Mouse (Mus musculus) intestine, postnatal 0 days (tissue): ENCODE results near the gene Cyld. TPM values are rescaled to one million over a fixed set of nuclear protein-coding genes. Genes with fewer than 3 reads are reported as not detected.
A peak's percentile ranks its signal among the peaks of the same experiment; 100 is the strongest.

Experiments
- ATAC-seq: fragments of 200-750 bp; cut with Nextera tagmentation; 2 replicates; pipeline ENCODE4 v1.8.0; 2017; ENCODE audit warnings: mild to moderate bottlenecking, moderate TSS enrichment, moderate library complexity
- H3K27ac ChIP-seq: fragments of 300-500 bp; sonication (generic); 2 replicates; pipeline ENCODE4 v1.5.1; 2014; ENCODE audit warnings: mild to moderate bottlenecking, low read depth, low read length, moderate library complexity
- H3K27me3 ChIP-seq: fragments of 300-500 bp; sonication (generic); replicated peaks from 2 replicates; pipeline ENCODE4 v1.6.1; 2014; ENCODE audit warnings: low read length, mixed read lengths; ENCODE audit not compliant: control insufficient read depth, insufficient read depth
- H3K36me3 ChIP-seq: fragments of 300-500 bp; sonication (generic); 2 replicates; pipeline ENCODE4 v1.6.1; 2014; ENCODE audit warnings: mild to moderate bottlenecking, moderate library complexity; ENCODE audit not compliant: control insufficient read depth, insufficient read depth
- H3K4me1 ChIP-seq: fragments of 300-500 bp; sonication (generic); replicated peaks from 2 replicates; pipeline ENCODE4 v1.6.1; 2014; ENCODE audit warnings: antibody characterized with exemption, low read length, mixed read lengths; ENCODE audit not compliant: control insufficient read depth, insufficient read depth
- H3K4me2 ChIP-seq: fragments of 300-500 bp; sonication (generic); replicated peaks from 2 replicates; pipeline ENCODE4 v1.6.1; 2014; ENCODE audit warnings: low read depth, mild to moderate bottlenecking, moderate library complexity
- H3K4me3 ChIP-seq: fragments of 300-500 bp; sonication (generic); 2 replicates; pipeline ENCODE4 v1.5.1; 2014; ENCODE audit warnings: low read depth, low read length
- H3K9ac ChIP-seq: fragments of 300-500 bp; sonication (generic); 2 replicates; pipeline ENCODE4 v1.6.1; 2014; ENCODE audit warnings: mild to moderate bottlenecking, low read depth, low read length
- H3K9me3 ChIP-seq: fragments of 300-500 bp; sonication (generic); 2 replicates; pipeline ENCODE4 v1.6.1; 2016; ENCODE audit warnings: mixed run types; ENCODE audit not compliant: control insufficient read depth
- CTCF ChIP-seq: sonication (generic); IDR thresholded peaks from 2 replicates; pipeline ENCODE4 v1.5.1; 2016; ENCODE audit warnings: low read depth, mild to moderate bottlenecking, control low read depth, antibody characterized with exemption, moderate library complexity
- WGBS: fragments of 180-500 bp; shearing (Covaris S2); extraction: QIAGEN DNeasy Blood & Tissue Kit; methylation state at CpG from one replicate; pipeline ENCODE4 v1.1.7; 2014; 5-methylcytosine and 5-hydroxymethylcytosine counted together
- polyA plus RNA-seq: library from polyadenylated mRNA; unstranded; fragments of >200 nt; fragmentation: Nextera tagmentation; extraction: Ambion mirVana; gene quantifications from 2 replicates; pipeline ENCODE4 v1.2.1, GENCODE M21; 2015

Cyld gene
- polyA plus RNA-seq, 1 experiment from 2014 or later, result 9.3 TPM

DNA sequence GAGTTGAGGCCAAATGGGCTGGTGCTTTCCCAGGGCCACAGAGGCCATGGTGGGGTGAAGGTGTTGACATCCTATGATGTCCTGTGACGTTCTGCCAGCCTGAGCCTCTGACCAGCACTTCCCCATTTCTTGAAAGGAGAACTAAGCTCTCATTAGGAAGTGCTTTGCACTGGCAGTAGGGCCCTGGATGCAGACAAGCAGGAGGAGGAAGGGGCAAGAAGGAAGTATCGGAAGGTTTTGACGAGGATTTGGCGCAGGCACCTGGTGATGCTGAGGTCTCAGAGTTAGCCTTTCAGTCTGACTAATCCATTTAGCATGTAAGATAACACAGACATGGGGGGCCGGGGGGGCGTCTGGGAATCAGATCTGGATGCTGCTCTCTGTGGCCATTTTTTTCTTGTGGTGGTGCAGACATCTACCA is 34.4 kb upstream of the Cyld start:
- H3K27ac ChIP-seq, result no peak overlapping the region
- TF ChIP-seq CTCF, result no peak
- no peak for ATAC-seq
- no peaks in the 10 kb centered on the region for H3K4me1 ChIP-seq
- WGBS, result 78% methylated on average over 6 of the region's 6 CpGs
- H3K9me3 ChIP-seq, result no peaks in the 10 kb centered on the region
- no peak overlapping the region for H3K4me2 ChIP-seq
- H3K27me3 ChIP-seq, result no peaks in the 10 kb centered on the region
- H3K4me3 ChIP-seq, result no peak overlapping the region
- H3K36me3 ChIP-seq, result no peaks in the 10 kb centered on the region
- no peak overlapping the region for H3K9ac ChIP-seq

DNA sequence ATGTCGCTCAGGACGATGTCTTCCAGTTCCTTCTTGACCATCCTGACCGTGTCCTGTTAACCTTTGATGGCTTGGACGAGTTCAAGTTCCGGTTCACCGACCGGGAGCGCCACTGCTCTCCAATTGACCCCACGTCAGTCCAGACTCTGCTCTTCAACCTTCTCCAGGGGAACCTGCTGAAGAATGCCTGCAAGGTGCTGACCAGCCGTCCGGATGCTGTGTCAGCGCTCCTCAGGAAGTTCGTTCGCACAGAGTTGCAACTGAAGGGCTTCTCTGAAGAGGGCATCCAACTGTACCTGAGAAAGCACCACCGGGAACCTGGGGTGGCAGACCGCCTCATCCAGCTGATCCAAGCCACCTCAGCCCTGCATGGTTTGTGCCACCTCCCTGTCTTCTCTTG is 32.7 kb upstream of the Cyld start:
- Histone ChIP-seq H3K36me3 (no peaks in the 10 kb centered on the region), H3K4me1 (no peaks in the 10 kb centered on the region), H3K27me3 (no peaks in the 10 kb centered on the region), H3K27ac (no peak overlapping the region), H3K9ac (no peak overlapping the region), H3K9me3 (no peaks in the 10 kb centered on the region), H3K4me3 (no peak overlapping the region), H3K4me2 (no peak overlapping the region)
- WGBS, result 90% methylated on average over 16 of the region's 16 CpGs
- no peak for TF ChIP-seq CTCF
- no peak for ATAC-seq

DNA sequence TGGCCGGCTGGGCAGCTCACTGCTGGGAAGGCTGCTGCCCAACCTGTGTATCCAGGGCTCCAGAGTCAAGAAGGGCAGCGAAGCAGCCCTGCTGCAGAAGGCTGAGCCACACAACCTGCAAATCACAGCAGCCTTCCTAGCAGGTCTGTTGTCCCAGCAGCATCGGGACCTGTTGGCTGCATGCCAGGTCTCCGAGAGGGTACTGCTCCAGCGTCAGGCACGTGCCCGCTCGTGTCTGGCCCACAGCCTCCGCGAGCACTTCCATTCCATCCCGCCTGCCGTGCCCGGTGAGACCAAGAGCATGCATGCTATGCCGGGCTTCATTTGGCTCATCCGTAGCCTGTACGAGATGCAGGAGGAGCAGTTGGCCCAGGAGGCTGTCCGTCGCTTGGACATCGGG is 31.9 kb upstream of the Cyld start:
- no peak for TF ChIP-seq CTCF
- Histone ChIP-seq H3K36me3 (no peaks in the 10 kb centered on the region), H3K9ac (no peak overlapping the region), H3K4me3 (no peak overlapping the region), H3K4me1 (no peaks in the 10 kb centered on the region), H3K9me3 (no peaks in the 10 kb centered on the region), H3K4me2 (no peak overlapping the region), H3K27me3 (no peaks in the 10 kb centered on the region), H3K27ac (no peak overlapping the region)
- ATAC-seq, result no peak
- 84% methylated on average over 19 of the region's 19 CpGs for WGBS

DNA sequence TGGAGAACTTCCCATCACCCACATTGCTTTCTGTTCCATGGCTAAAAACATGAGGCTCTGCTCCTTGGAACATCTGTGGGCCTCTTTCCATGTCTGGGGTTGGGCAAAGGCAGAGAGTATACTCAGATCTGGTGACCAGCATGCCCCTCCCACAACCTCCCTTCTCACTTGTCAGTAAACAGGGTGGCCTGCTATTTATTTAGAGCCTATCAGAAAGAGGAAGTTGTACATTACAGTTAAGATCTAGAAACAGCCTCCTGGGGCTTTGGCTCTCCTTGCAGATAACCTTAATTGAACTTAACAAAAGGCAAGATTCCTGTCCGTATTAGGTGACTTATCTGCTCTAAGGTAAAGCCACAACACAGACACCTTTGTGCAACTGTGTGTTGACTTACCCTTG is 30.4 kb upstream of the Cyld start:
- no peak overlapping the region for H3K4me3 ChIP-seq
- WGBS, result 27% methylated on average over 1 of the region's 1 CpGs
- H3K9ac ChIP-seq, result no peak overlapping the region
- H3K4me1 ChIP-seq, result no peaks in the 10 kb centered on the region
- no peaks in the 10 kb centered on the region for H3K36me3 ChIP-seq
- H3K4me2 ChIP-seq, result no peak overlapping the region
- H3K27me3 ChIP-seq, result no peaks in the 10 kb centered on the region
- no peak for TF ChIP-seq CTCF
- no peaks in the 10 kb centered on the region for H3K9me3 ChIP-seq
- peak; percentile 34; the same call in 1 of the 2 replicates for ATAC-seq
- no peak overlapping the region for H3K27ac ChIP-seq

DNA sequence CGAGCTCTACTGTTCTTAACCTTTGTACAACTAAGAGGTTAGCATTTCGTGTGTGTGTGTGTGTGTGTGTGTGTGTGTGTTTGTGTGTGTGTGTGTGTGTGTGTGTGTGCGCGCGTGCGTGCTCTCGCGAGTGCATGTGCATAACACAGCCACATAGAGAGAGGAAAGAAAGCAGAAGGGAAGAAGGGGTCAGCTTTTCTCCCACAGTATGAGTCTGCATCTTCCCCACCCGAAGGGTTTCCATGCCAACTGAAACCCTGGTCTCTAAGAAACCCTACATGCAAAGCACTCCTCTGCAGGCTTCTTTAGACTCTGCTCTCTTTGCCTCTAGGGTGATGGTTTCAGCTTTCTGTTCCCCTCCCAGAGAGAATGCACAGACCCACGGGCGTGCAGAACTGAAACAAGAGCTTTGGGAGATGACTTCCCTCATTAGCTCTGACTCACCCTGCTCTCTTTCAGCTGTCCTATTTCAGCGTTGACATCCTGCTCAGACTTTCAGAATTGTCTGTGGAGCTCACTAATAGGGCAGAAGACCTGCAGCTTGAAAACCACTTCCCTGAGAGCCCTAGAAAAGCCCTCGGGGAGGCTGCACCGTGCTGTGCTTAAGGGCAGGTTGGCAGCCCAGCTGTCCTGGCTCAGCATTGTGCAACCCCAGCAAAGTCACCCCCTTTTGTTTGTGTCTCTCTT is 28.3 kb upstream of the Cyld start:
- TF ChIP-seq CTCF, result no peak
- Histone ChIP-seq H3K9me3 (no peaks in the 10 kb centered on the region), H3K27ac (no peak overlapping the region), H3K27me3 (no peaks in the 10 kb centered on the region), H3K4me3 (no peak overlapping the region), H3K4me1 (no peaks in the 10 kb centered on the region), H3K36me3 (no peaks in the 10 kb centered on the region), H3K4me2 (no peak overlapping the region), H3K9ac (no peak overlapping the region)
- 51% methylated on average over 11 of the region's 14 CpGs for WGBS
- ATAC-seq, result no peak

DNA sequence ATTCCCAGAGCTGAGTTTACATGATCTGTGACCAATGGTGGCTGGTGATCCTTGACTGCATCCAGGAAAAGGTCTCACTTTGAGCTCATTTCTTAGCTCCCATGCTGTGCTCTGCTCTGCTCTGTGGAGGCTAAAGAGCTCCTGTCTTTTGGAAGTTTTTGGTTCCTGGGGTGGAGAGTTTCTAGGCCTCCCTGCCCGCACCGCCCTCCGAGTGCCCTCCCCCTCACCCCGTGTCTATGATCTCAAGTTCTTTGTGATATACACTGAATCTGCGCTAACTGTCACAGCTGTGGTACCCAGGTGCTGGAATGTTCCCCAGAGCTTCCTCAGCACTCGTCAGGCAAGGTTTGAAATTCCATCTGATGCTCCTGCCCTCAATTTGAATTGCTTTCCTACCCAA is 26.0 kb upstream of the Cyld start:
- ATAC-seq, result no peak
- WGBS, result 84% methylated on average over 6 of the region's 6 CpGs
- H3K36me3 ChIP-seq, result no peaks in the 10 kb centered on the region
- H3K9ac ChIP-seq, result no peak overlapping the region
- TF ChIP-seq CTCF, result no peak
- no peaks in the 10 kb centered on the region for H3K9me3 ChIP-seq
- H3K27me3 ChIP-seq, result no peaks in the 10 kb centered on the region
- H3K27ac ChIP-seq, result no peak overlapping the region
- no peaks in the 10 kb centered on the region for H3K4me1 ChIP-seq
- no peak overlapping the region for H3K4me2 ChIP-seq
- no peak overlapping the region for H3K4me3 ChIP-seq

DNA sequence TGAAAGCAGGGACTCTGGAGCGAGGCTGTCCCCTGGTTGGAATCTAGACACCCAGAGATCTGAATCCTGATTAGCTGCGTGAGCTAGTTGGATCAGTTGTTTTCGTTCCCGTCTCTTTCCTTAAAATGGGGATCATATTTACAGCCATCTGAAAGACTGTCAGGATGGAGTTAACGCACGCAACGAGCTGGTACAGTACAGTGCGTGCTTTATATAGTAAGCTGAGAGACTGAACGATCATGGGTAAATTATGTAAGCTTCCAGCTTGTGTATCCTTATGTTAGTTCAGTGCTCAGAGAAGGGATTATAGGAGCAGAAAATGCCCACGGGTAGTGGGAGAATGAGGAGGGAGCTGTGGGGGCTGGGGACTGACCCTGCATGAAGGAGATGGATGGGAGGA is 25.3 kb upstream of the Cyld start:
- H3K4me2 ChIP-seq, result no peak overlapping the region
- H3K9ac ChIP-seq, result no peak overlapping the region
- H3K4me1 ChIP-seq, result no peaks in the 10 kb centered on the region
- H3K27me3 ChIP-seq, result no peaks in the 10 kb centered on the region
- ATAC-seq, result no peak
- no peak for TF ChIP-seq CTCF
- no peaks in the 10 kb centered on the region for H3K9me3 ChIP-seq
- no peak overlapping the region for H3K4me3 ChIP-seq
- no peak overlapping the region for H3K27ac ChIP-seq
- no peaks in the 10 kb centered on the region for H3K36me3 ChIP-seq
- WGBS, result 78% methylated on average over 10 of the region's 10 CpGs
